Mouse (Mus musculus): ENCODE measurements at regions not wholly inside any gene's neighbourhood (a gene's known extent, or its start where the extent isn't known, plus 50 kb on each side); places are given as distances from the start of the nearest gene placed in this dataset.
"Not testable (repeated sequence)": the region's sequence is repeated elsewhere in the genome, so short reads cannot be mapped to it uniquely, and the experiment has no call there.

DNA sequence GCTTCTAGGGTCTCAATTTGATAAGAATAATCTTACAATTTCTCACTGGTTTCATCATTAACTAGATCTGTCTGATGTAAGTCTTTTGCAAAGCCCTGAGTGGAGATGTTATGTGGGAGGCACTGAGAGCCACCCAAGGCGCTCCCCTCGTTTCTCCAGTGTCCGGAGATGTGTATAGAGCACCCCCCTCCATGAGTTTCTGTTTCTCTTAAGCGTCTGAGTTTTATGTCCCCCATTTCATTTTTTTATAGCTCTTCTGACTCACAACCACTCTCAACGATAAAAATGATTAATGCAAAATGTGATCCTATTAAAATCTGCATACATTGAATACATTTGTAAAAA, 179.5 kb upstream of the Pkdcc start:
- no peak for DNase-seq (ENCODE audit: low spot score)

DNA sequence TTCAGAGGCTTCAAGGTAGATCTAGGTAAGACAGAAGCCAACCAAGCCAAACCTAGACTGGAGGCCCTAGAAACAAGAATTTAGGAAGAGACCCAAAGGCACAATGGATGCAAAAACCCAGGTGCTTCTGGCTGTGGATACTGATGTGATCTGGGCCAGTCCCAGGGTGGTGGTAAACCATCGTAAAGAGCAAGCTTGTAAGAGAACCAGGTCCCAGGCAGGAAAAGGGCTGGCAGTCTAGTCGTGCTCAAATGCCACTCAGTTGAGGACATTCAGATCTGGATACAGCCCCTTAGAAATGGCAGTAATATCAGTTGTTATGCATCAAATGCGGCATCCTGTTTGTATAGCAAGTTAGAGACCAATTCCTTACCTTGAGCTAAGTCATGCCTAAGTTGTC, 175.5 kb upstream of the Pkdcc start:
- DNase-seq (ENCODE audit: low spot score) = no peak

DNA sequence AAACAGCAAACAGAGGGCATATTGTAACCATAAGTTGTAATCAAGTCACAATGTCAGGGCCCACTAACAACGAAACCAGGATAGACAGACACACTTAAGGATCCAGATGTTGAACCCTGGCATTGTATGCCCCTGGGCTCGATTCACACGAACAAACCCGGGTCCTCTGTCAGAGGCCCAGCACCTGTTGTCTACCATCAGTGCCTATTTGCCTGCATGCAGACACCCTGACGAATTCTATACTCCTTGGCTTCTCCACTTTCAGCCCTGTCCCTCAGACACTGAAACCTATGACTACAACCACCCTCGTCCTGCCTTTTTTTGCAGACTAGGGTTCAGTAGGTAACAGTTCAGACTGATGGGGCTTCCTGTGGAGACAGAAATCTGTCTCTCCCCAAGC, 170.6 kb upstream of the Pkdcc start:
- DNase-seq (ENCODE audit: low spot score) = peak; percentile 11

DNA sequence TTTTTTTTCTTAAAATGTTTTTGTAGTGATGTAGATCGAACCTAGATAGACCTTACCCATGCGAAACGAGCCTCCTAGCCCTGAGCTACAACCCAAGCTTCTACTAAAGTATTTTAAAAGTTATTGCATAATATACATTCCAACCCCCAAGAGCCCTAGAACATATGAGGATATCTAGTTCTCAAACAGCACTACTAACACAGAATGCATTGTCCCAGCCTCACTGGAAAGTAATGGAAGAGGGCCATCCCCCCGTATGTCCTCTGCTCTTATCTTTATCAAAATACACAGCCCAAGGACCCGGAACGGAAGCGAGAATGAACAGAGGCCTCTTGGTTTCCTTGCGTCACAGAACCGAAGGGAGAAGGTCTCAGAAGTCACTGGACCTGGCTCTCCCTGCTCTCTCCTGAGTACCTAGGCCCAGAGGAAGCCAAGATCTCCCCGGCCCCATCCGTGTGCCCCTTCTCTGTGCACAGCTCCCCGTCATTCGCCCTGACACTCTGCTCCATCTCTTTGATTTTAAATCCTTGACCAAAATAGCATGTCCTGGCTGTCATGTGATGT, 165.0 kb upstream of the Pkdcc start:
- DNase-seq (ENCODE audit: low spot score) = no peak

DNA sequence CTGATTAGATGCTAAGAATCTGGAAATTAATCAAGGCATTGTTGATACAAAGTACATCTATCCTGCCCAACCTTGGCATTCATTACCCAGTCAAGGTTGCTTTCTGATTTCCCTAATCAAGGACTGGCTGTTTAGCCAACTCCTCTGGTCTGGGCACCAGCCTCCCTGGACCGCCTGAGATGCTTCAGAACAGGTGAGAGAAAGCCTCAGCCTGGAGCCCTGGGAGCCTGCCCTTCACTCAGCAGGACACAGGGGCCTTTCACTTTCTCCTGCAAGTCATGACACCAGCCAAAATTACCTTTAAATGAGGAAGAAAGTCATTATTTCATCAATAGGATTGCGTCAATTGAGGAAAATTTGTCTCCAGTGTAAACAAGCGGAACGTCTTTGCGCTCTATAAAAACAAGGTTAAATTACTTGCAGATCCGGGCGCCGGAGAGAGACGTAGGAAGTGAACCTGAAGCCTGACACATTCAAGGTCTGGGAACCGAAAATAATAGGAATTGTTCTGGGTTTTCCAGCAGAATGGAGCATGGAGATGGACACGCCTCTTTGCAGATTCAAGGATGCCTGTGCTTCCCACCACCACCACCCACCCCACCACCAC, 164.4 kb upstream of the Pkdcc start:
- DNase-seq (ENCODE audit: low spot score) = no peak

DNA sequence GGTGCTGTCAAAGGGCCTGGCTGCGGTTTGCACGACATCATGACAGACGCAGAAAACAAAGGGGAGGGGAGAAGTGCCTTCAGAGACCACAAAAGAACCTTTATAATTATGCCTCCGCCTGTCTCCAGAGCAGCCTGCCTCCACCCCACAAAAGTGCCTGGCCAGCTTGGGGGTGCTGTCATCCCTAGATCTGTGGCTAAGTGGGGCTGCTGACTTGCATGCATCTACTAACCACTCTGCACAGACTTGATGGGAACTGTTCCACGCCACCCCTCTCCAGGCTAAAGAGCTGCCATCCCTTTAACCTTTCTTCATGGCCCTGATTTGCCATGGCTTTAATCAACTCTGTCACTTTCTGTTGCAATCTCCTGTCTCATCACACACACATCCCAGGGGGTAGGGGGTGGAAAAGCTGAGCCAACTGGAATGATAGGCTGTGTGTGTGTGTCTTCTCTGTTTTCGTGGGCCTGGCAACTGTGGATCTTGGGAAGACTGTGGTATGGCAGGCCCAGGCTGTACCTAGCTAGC, 162.4 kb upstream of the Pkdcc start:
- DNase-seq (ENCODE audit: low spot score) = no peak

DNA sequence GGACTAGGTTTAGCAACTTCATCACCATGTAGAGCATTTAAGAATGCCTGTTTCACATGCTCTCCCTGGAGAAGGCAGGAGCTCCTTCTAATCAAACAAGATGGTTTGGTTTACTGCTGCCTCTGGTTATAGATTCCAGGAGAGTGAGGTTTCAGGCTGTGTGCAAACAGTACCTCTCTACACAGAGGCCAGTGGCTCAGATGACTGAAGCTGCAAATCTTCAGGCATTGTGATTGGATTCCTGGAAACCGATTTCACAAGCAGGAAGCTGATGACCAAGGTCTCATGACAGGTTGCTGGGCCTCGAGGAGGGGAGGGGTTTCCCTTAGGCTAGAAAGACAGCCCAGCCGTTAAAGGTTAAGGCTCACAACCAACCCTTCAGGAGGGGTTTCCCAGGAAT, 157.3 kb upstream of the Pkdcc start:
- DNase-seq (ENCODE audit: low spot score) = no peak

DNA sequence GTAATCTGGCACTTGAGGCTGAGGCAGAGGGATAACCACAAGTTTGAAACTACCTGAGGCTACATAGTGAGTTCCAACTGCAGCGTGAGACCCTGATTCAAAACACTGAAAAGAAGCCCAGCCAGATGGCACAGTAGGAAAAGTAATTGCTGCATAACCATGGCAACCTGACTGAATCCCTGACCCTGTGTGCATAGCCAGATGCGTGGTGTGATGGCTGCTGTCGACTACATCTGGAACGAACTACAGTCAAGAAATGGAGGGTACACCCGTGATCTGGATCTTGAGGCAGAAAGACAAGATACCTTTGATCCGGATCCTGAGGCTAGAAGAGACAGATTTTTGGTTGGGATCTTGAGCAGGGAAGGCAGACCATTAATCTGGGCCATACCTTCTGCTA, 153.2 kb upstream of the Pkdcc start:
- no peak for DNase-seq (ENCODE audit: low spot score)

DNA sequence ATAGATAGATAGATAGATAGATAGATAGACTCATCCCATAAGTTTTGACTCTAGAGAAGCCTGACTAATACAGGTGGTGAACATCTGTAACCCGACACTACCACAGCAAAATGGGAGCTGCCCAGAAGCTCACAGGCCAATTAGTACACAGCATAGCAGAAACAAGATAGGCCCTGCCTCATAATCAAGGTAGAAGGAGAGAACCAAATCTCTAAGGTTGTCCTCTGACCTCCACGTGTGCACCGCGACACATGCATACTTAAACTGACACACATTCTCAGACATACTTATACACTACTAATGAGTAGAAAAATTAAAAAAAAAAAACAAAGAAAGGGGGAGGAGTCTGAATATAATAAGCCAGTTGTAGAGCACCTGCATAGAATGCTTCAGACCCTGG, 151.2 kb upstream of the Pkdcc start:
- no peak for DNase-seq (ENCODE audit: low spot score)

DNA sequence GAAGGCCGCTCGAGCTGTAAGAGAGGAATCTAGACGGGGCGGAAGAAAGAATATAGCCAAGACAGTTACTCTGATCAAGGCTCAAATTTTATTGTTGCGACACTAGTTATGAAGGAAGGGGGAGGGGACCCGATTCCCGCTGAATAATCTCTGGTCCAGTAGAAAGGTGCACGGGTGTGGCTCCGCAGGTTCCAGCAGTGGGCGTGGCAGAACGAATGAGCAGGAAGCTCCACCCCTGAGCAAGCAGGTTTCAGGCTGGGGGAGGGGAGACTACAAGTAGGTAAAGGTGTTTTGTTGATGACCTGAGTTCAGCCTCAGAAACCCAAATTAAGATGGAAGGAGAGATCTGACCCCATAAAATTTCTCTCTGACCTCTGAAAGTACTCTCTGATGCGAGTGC, 150.7 kb upstream of the Pkdcc start:
- DNase-seq (ENCODE audit: low spot score) = not testable (repeated sequence)

DNA sequence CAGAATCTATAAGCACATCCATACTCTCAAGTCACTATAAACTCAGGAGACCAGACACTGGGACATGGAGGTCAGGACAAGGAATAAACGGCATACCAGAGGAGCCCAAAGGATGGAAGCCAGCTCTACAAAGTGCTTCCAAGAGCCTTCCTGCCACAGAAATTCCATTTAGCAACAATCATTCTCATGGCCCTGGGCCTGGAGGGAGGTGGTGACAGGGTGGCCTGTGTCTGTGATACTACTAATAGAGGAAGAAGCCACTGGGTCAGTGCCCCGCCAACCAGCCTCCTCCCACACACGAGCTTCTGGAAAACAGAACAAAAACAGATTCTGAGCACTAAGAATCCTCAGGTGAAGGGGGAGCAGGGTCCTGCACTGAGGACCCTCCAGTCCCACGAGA, 145.8 kb upstream of the Pkdcc start:
- DNase-seq (ENCODE audit: low spot score) = no peak

DNA sequence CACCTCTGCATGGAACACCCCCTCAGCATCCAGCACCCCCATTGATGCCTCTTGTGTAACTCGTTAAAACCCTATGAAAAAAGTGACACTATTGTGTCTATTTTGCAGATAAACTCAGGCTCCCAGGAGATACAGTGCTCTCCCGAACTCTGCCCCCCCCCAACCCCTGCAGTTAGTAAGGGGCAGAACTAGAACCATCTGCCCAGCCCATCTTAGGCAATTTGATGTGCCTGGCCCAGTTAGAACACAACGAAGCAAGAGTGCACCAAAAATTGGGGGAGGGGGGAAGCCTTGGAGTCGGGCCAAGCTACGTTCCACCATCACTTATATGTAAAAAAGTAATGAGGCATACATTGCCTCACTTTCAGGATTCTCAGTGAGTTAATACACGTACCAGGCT, 143.3 kb upstream of the Pkdcc start:
- no peak for DNase-seq (ENCODE audit: low spot score)

DNA sequence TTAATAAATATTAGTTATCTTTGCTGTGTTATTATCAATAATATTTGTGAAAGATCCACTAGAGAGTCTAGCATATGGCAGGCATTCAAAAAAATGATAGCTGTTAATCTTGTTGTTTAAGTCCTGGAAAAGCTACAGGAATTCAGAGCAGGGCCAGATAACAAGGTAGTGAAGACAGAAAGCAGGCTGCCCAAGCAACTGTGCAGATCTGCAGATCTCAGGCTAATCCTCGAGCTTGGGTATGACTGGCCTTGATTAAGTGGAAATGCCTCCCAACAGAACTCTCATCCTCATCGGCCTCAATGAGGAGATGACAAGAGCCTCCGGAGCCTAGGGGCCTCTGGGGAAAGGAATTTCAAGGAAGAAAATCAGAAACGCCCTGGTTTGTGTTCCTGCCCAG, 142.9 kb upstream of the Pkdcc start:
- no peak for DNase-seq (ENCODE audit: low spot score)

DNA sequence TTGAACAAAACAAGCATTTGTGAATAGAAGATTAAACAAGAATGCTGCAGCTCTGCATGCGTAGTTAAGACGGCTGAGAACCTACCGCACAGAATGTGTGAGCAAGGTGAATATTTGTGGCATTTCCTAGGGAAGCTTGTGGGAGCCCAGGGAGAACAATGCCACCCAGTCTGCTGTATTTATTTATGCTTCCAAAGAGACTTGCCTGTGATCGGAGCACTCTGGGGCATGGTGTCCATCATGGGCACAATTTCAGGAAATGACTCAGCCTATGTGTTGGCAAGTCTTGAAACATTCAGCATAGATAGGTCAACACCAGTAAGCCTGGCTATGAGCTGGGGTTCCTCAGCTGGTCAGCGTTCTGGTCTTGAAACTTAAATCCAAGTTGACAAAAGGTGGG, 140.2 kb upstream of the Pkdcc start:
- DNase-seq (ENCODE audit: low spot score) = no peak

DNA sequence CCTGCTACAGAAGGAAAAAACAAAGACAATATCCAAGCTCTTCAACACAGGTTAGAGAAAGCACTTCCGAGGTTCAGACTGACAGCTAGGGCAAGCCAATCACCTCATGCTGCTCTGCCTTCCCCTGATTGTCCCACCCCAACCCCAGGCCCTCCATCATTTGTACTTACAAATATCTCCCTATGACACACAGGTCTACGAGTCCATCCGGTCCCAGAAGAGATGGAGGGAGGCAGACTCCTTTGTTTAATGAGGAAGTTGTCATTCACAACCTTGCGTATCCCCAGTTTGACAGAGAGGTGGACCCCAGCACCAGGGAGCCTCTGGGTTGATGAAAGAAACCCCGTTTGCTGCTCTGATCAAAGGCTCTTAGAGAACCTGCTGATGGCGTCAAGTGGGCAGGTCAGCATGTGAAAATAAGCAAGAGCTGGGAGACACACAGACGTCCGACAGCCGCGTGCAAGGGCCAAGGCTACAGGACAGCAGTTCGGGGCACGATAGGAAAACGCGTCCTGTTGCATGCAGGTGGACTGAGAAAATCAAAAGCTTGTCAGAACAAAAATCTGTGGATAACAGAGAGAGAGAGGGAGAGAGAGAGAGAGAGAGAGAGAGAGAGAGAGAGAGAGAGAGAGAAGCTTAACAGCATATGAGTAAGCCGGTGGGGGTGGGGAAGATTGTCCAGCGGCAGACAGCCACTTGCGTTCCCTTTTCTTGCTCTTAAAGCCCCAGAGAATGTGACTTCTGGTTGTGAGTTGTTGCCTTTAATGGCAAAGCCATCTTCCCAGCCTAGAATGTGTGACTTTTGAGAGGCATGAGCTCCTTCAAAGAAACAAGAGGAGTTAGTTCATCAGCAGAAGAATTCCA, 137.1 kb upstream of the Pkdcc start:
- no peak for DNase-seq (ENCODE audit: low spot score)

DNA sequence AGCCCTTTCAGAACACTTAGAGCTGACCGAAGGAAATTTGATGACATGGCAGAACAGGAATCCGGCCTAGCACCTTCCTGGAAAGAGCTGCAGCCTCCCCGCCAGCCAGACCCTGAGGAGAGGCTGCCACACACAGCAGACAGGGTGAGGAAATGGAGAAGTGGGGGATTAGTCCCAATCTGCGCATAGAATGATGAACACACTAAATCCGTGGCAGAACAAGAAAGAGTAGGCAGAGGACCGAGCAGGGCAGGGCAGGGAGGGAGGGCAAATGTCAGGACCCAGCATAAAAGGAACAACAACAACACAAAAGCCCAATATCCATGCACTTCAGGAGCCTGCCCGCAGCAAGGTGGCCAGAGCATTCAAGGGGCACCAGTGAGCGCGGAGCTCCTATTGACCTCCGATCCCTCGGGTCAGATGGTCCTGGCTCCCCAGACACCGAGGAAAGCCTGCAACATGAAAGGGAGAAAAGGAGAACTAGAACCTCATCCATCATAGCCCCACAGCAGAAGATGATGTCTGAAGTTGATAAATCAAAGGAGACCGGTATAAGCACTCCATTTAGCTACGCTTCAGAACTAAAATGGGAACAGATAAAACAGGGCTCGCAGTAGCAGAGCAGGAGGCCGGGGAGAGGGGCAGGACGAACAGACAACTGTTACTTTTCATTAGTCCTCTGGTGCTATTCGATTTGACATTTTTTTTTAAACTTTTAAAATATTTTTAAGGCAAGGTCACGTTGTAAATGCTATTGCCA, 136.3 kb upstream of the Pkdcc start:
- peak; percentile 11 for DNase-seq (ENCODE audit: low spot score)

DNA sequence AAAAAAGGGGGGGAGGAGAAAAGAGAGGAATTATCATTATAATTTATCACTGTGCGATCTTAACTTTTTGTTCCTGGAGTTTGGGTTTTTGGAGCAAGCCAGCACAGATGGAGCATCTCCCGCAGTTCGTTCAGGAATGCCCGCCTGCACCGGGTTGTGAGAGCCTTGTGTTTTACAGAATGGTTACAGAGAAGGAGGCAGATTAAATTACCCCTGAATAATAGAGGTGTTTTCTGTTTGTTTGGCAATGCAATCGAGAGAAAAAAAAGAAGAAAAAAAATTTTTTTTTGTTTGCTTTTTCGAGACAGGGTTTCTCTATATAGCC, 135.8 kb upstream of the Pkdcc start:
- no peak for DNase-seq (ENCODE audit: low spot score)

DNA sequence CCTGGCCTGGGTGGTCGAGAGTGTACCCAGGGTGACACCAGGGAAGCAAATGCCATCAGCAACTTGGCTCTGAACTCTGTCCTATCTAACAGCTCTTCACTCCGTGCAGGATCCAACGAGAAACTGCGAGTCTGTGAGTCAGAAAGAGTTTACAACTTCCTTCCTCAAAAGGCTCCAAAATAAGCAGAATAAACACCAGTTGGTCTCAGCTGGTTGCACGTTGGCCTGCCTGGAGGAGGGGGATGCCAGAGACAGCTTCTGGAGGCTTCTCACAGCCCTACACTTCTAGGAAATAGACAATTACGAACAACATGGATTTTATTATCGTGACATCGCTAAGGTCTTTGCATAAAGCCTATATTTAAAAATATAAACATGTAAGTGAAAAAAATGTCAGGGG, 133.4 kb upstream of the Pkdcc start:
- DNase-seq (ENCODE audit: low spot score) = no peak

DNA sequence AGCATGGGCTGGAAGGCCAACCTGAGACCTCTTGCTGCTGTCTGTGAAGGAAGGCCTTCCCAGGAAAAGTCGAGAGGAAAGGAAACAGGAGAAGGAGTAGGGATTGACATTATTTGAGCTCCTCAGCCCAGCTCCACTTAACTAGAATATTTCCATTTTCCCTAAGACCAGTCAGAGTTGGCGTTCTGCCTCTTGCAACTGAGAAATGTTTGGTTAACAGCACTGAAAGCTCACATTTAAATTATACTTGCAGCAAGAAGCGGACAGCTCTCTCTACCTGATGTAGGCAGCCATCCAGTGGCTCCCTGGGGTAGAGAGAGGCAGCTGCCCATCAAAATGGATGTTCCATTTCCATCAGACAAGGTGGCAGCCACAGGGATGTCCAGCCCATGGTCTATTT, 131.6 kb upstream of the Pkdcc start:
- DNase-seq (ENCODE audit: low spot score) = no peak

DNA sequence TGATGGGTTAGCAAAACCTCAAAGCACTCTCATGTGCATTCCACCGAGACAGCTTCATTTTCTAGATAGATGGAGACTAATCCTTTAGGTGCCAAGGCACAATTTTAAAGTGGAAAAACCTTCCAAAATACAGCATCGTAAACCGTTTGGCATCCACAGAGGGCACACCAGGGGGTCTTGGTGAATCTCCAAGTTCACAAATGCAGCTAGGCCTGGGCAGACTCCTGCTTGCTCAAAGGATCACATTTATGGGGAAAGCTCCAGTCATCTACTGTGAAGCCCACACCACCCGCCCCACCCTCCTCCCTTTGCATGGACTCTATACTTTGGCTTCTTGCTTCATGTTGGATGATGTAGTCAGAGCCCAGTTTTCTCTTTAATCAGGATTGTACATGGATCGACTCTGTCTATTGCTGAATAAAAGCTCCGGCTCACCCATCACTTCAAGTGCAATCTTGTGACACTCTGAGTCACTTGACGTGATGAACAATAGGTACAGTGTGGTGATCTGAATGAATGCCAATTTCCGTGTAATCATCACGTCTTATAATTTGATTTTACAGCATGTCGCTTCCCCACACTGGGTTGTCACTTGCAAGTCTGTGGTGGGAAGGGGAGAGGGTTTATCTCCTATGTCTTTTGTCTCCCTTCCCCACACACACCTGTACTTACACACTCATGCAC, 129.2 kb upstream of the Pkdcc start:
- no peak for DNase-seq (ENCODE audit: low spot score)

DNA sequence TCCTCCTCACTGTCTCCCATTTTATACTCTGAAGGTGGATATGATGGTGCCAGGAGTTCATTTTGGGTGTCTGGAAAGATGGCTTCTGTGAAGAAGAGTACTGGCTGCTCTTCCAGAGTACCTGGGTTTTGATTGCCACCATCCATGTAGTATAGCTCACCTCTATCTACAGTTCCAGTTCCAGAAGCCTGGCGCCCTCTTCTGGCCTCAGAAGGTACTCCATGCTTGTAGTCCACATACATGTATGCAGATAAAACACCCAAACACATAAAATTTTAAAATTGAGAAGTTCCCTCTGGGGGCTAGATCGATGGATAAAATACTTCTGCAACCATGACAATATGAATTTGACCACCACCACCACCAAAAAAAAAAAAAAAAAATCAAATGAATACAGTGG, 128.4 kb upstream of the Pkdcc start:
- no peak for DNase-seq (ENCODE audit: low spot score)

DNA sequence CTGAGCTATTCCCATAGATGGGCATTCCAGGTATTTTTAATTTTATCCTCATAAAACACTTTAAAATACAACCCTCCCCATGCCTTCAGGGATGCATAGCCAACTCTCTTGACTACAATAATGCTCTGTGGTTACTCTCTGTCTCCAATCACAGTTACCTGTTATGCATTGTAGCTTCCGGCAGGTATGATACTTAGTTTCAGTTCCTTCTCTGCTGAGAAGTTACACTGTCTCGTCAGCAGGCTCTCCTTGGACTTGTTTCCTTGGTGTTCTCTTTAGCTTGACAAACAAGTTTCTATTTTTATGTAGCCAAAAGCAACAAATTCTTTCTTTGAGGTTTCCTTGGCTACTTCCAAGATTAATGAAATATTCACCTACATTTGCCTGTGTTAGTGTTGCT, 126.6 kb upstream of the Pkdcc start:
- DNase-seq (ENCODE audit: low spot score) = no peak
